Mouse (Mus musculus): ENCODE measurements around the gene Cep78.

The Cep78 gene

GRCm38 (mm10) chr19:15973365-15973764 is 11.4 kb downstream of the Cep78 start:
- in situ Hi-C loops (cut with MboI; ENCODE audit: low sequenced_read_pairs): no loop called here

DNA sequence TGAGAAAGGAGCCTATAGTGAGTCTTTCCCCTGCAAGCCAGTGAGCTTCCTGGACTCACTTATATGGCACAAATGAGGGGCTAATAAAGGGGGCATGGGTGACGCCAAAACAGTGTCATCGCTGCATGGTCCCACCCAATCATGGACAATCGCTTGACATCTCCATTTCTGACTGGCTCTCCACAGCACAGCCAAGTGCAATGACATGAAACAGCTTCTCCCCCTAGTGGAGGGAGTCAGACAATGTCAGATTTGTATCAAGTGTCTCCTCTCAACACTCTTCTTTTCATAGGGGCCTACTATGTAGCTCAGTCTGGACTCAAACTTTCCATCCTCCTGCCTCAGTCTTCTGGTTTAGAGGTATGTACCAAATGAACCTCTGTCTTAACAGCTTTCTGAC is 19.7 kb downstream of the Cep78 start:
- in situ Hi-C loops (cut with MboI; ENCODE audit: low sequenced_read_pairs): no loop called here

DNA sequence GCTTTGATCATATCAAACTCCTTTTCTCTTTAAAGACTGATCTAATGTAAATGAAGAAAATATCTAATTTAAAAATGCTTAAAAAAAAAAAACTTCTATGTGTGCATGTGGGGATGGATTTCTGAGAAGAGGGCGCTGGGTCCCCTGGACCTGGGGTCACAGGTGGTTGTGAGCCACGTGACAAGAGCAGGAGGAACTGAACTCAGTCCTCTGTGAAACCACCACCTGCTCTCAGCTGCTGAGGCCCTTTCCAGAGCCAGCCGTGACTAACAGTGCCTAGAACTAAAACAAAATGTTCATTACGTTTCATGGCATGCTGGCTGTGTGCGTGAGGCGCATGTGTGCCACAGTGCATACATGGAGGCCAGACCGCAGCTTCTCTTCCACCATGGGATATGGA is 20.3 kb downstream of the Cep78 start:
- in situ Hi-C loops (cut with MboI; ENCODE audit: low sequenced_read_pairs): no loop called here

DNA sequence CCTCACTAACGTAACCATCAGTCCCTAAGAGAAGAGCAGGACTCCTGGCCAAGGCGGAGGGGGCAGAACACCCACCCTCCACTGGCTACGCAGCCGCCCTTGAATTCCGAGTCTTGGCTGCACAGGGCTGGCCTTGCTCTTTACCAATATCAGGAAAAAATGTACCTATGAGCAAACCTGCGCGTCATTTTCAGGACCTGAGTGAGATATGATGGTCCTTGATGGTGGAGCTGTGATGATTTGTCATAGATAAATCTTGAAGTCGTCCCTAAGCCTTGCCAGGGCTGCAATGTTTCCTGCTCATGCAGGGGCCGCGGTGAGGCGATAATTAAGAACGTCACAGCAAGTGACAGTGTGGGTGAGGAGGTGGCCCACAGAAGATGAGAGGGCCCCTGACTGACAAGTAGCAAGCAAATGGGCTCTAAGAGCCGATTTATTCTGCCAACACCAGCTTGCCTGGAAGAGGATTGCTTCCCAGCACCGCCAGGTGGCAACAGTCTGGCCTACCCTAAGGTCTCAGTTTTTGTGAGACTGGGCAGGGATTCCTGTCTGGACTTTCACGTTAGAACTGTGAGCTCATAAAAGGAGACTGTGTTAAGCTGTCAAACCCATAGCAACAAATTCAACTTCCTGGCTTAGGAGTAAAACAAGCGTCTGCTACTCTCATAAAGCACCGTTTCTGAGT is 21.6 kb downstream of the Cep78 start:
- in situ Hi-C loops (cut with MboI; ENCODE audit: low sequenced_read_pairs): no loop called here

DNA sequence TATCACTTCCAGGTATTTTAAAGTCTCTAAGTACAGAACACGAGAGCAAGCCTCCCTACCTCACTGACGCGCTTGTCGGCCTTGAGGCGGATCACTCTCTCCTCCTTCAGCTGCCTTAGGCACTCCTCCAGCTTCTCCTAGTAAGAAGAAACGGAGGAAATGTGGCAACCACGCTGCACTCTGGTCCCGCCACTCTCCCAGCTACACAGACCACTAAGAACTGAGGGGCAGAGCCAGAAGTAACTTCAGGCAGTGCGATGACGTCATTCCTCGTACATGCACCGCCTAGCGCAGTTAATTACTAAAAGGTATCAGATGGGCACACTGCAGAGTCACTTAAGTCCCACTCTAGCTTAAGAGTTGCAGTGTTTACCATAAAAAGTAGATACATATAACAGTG is 22.5 kb downstream of the Cep78 start:
- in situ Hi-C loops (cut with MboI; ENCODE audit: low sequenced_read_pairs): no loop called here

DNA sequence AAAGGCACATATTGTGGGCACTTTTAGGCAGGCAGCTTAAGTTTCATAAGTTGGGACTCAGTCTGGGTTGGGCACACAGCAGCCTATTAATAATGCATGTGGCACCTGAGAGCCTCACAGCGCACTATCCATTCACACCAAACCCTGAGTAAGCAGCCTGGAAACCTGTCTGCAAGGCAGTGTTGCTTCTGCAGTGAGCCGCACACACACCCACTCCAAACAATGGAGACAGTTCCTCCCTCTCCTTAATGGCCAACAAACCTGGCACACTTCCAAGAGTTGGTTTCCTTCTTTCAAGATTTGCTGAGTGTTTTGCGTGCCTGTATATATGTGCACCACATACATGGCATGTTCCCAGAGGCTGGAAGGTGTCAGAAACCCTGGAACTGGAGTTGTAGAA is 34.6 kb downstream of the Cep78 start:
- in situ Hi-C loops (cut with MboI; ENCODE audit: low sequenced_read_pairs): no loop called here

DNA sequence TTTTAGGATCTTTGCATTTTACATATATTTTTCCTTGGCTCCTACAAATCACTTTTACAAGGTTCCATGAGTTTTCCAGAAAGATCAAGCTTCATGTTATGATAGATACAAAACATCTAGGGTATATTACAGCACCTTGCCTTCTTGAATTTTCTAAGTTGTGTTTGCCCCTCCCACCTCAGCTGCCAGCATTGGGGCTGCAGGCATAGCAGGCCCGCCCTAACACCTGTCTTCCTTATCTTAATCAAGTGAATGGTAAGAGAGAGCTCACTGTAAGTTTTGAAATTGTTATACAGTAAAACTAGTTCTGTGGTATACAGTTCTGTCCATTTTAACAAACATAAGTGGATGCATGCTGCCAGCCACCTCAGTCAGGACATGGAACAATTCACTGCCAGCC is 35.9 kb downstream of the Cep78 start:
- in situ Hi-C loops (cut with MboI; ENCODE audit: low sequenced_read_pairs): no loop called here

- in situ Hi-C loops (cut with MboI; ENCODE audit: low sequenced_read_pairs): no loop called here
Measured at GRCm38 (mm10) chr19:15948426-15948825, 36.4 kb downstream of the Cep78 start.

GRCm38 (mm10) chr19:15947237-15947636 is 37.6 kb downstream of the Cep78 start, which contains the start of gene Psat1:
Gene Psat1, minus strand, starts transcription at chr19:15947337.
- in situ Hi-C loops (cut with MboI; ENCODE audit: low sequenced_read_pairs): no loop called here

- in situ Hi-C loops (cut with MboI; ENCODE audit: low sequenced_read_pairs): no loop called here
Measured at GRCm38 (mm10) chr19:15946663-15947062, 38.1 kb downstream of the Cep78 start.

DNA sequence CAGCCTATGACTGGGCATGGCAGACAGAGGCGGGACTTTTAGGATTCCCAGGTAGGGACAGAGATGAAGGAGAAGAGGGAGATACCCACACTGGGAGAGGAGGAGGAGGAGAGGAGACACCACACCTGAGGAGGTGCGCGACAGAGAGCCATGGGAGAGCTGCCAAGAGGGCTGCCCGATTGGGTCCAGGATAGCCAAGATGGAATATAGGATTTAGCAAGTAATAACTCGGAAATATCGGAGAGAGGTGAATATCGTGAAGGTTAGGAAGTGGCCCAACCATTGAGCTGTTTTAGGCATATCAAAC is 41.7 kb downstream of the Cep78 start:
- in situ Hi-C loops (cut with MboI; ENCODE audit: low sequenced_read_pairs): no loop called here

DNA sequence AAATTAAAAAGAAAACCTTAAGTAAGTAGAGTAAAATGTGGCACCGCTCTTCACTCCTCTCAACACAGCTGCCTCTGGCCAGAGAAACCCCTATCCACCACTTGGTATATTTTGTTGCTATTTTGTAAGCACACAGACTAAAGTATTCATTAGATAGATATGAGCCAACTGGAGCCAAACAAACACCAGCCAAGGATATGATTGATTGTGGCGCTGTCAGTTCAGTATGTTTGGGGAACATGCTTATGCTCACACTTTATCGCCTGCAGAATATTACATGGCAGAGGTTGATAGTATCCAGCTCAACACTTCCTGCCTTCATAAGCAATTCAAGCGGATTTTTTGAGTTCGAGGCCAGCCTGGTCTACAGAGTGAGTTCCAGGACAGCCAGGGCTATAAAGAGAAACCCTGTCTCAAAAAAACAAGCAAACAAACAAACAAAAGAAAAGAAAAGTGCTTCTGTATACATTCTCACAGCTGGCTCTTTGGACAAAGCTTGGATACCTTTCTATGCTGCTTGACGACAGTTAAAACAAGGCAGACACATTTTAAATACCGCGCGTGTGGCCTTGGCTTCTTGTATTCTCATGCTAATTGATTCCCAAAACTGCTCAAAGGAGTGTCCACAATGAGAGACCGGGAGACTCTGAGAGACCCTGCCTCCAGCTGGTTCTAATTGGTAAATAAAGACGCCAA is 42.2 kb downstream of the Cep78 start:
- in situ Hi-C loops (cut with MboI; ENCODE audit: low sequenced_read_pairs): no loop called here

DNA sequence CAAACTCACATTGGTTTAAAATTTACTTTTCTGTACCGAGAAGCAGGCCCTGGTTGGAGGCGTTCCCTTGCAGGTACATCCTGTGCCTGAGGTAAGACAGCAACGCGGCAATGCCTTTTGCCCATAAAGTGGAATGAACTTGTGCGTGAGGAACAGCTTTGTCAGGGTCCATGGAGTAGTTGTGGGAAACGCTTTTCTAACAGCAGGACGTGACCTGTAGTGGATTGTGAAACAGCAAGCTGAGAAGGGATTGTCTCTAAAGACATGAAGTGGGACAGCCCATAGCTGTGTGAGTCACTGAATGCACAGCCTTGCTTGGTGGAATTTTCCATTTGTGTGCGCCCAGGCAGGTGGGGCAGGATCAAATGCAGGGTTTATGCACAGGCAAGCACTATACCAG is 43.4 kb downstream of the Cep78 start:
- in situ Hi-C loops (cut with MboI; ENCODE audit: low sequenced_read_pairs): no loop called here

- in situ Hi-C loops (cut with MboI; ENCODE audit: low sequenced_read_pairs): no loop called here
Measured at GRCm38 (mm10) chr19:15925719-15926045, 59.1 kb downstream of the Cep78 start.

DNA sequence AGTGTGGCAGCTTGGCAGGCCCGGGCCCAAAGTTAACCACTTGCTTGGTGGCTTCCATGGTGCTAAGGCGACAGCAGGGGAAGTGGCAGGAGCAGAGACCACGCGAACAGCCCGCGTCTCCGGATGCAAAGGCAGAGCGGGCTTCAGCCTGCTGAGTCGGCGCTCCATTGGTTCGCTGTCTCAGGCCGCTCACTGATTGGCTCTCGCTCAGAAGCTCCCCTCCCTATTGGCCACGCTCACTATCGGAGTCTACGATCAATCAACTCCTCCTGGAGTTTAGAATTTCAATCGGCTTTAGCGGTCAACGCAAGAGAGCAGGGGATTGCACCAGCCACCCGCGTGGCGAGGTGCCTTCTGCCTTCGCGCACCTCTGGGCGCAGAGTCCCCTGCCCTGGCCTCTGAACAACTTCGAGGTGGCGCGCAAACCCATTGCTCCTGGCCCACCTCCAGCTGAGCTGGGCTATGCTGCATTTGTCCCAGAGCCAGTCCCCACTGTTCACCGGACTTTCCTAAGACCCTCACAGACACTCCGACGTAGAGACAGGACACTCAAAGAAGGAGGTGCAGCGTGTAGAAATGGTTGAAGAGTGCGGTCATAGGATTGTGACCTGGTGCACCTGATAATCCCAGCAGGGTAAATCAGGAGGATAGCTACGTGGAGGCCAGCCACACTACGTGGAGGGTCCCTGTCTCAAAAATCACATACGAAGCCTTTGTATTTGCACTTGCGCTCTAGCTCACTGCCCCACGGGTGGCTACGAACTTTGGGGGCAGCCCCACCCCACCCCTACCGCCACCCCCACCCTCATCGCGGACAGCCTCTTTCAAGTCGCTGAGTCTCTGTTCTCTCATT is 59.7 kb downstream of the Cep78 start:
- in situ Hi-C loops (cut with MboI; ENCODE audit: low sequenced_read_pairs): no loop called here

GRCm38 (mm10) chr19:15924181-15924865 is 60.5 kb downstream of the Cep78 start:
- in situ Hi-C loops (cut with MboI; ENCODE audit: low sequenced_read_pairs): no loop called here

GRCm38 (mm10) chr19:15923426-15923825 is 61.4 kb downstream of the Cep78 start:
- in situ Hi-C loops (cut with MboI; ENCODE audit: low sequenced_read_pairs): no loop called here

DNA sequence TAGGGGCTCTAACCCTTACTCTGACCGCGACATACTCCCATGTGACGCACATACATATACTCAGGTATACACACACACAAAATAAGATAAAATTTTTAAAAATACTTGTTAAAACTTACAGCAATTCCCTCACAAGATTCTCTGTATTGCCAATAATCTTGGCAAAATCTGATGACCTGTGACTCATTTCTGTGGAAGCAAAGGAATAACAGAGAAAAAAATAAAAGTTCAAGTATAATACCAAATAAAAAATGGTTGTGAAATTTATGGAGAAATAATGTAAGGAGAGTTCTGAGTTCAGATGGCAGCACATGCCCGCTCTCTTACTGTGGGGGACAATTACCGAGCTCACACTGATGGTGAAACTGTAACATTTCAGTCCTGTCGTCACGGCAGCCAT is 65.5 kb downstream of the Cep78 start:
- in situ Hi-C loops (cut with MboI; ENCODE audit: low sequenced_read_pairs): no loop called here

GRCm38 (mm10) chr19:15918111-15918510 is 66.7 kb downstream of the Cep78 start:
- in situ Hi-C loops (cut with MboI; ENCODE audit: low sequenced_read_pairs): no loop called here

GRCm38 (mm10) chr19:15913249-15913997 is 71.4 kb downstream of the Cep78 start:
- in situ Hi-C loops (cut with MboI; ENCODE audit: low sequenced_read_pairs): no loop called here

DNA sequence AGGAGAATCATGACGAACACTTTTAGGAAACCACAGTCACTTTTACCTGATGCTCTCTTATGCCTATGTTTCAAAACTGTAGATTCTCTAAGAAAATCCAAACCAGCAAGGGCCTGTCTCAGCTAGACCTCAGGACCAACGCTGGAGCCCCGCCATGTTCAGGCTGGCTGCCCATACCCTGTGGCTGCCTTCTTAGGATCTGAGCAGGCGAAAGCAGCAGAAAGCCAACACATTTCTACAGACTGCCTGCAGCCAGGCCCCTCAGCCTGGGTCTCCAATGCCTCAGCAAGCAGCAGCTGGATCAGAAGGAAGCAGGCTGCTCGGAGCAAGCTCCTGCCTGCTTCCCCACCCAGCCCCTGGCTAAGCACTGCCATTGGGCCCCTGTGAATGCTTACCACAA is 73.3 kb downstream of the Cep78 start:
- in situ Hi-C loops (cut with MboI; ENCODE audit: low sequenced_read_pairs): no loop called here

All from CH12F3 (cell line).